Mouse (Mus musculus) forebrain, embryonic 12.5 days (tissue): Measurements from ENCODE around the gene Edn3. TPM values are rescaled to one million over a fixed set of nuclear protein-coding genes. Genes with fewer than 3 reads are reported as not detected.

Source experiments
- ATAC-seq: fragments of 200-750 bp; cut with Nextera tagmentation; 2 replicates; pipeline ENCODE4 v1.8.0; 2017; ENCODE audit warnings: moderate TSS enrichment; ENCODE audit not compliant: low FRiP score
- H3K27ac ChIP-seq: fragments of 300-500 bp; sonication (generic); 2 replicates; pipeline ENCODE4 v1.5.1; 2016; ENCODE audit warnings: mild to moderate bottlenecking
- H3K27me3 ChIP-seq: fragments of 300-500 bp; sonication (generic); 2 replicates; pipeline ENCODE4 v1.6.1; 2016; ENCODE audit warnings: mild to moderate bottlenecking
- H3K36me3 ChIP-seq: fragments of 300-500 bp; sonication (generic); replicated peaks from 2 replicates; pipeline ENCODE4 v1.6.1; 2016; ENCODE audit warnings: mild to moderate bottlenecking
- H3K4me1 ChIP-seq: fragments of 300-500 bp; sonication (generic); 2 replicates; pipeline ENCODE4 v1.6.1; 2016
- H3K4me2 ChIP-seq: fragments of 300-500 bp; sonication (generic); 2 replicates; pipeline ENCODE4 v1.6.1; 2016; ENCODE audit warnings: mild to moderate bottlenecking, moderate library complexity
- H3K4me3 ChIP-seq: fragments of 300-500 bp; sonication (generic); replicated peaks from 2 replicates; pipeline ENCODE4 v1.5.1; 2016; ENCODE audit warnings: mild to moderate bottlenecking
- H3K9ac ChIP-seq: fragments of 300-500 bp; sonication (generic); 2 replicates; pipeline ENCODE4 v1.6.1; 2016; ENCODE audit warnings: mild to moderate bottlenecking
- H3K9me3 ChIP-seq: fragments of 300-500 bp; sonication (generic); 2 replicates; pipeline ENCODE4 v1.6.1; 2016
- WGBS: fragments of 180-500 bp; shearing (Covaris S2); methylation state at CpG from one replicate; pipeline ENCODE4 v1.1.7; 2016; 5-methylcytosine and 5-hydroxymethylcytosine counted together
- polyA plus RNA-seq: library from polyadenylated mRNA; unstranded; fragments of >200 nt; fragmentation: Nextera tagmentation; extraction: Ambion mirVana; gene quantifications from 2 replicates; pipeline ENCODE4 v1.2.1, GENCODE M21; 2016

The Edn3 gene
- polyA plus RNA-seq, 1 experiment from 2014 or later, result 5.3 TPM

DNA sequence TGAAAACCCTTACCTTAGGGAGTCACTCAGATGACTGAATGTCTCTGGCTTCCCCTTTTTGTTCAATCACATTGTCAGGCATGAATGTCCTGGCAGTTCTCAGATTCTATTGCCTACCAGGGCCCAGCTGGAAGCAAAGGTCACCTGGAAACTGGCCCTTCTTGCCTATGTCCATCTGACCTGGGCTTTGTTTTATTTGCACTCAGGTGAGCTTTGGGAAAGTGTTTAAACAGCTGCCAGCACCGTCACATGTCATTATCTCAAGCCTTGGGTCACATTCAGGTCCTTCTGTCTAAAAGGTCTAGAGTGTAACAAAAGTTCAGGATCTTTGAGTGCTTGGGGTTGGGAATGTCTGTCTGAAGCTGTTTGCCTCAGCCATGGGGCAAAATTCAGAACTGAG is 43.2 kb downstream of the Edn3 start:
- Histone ChIP-seq H3K9ac (no peak overlapping the region), H3K9me3 (no peaks in the 10 kb centered on the region), H3K4me3 (no peak overlapping the region), H3K4me2 (no peak overlapping the region), H3K4me1 (no peaks in the 10 kb centered on the region), H3K27ac (no peak overlapping the region), H3K36me3 (no peaks in the 10 kb centered on the region), H3K27me3 (no peaks in the 10 kb centered on the region)
- WGBS, result 79% methylated on average over 1 of the region's 1 CpGs
- ATAC-seq, result no peak

DNA sequence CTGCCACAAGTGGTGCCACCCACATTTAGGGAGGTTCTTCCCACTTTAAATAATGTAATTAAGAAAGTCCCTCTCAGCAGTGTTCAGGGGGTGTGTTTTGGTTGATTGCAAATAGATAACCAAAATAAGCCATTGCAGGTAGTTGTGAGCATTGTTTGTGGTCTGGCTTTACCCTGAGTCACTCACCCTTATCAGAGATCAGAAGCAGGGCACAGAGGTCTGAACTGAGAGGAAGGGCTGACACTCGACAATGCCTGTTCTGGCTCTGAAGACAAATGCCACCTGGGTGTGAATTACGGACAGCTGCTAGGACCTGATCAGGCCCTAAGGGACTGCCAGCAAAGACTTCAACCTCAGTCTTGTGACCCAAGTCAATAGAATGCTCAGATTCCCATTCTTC is 47.5 kb downstream of the Edn3 start:
- Histone ChIP-seq H3K4me1 (no peaks in the 10 kb centered on the region), H3K4me2 (no peak overlapping the region), H3K9me3 (no peaks in the 10 kb centered on the region), H3K36me3 (no peaks in the 10 kb centered on the region), H3K4me3 (no peak overlapping the region), H3K27ac (no peak overlapping the region), H3K27me3 (no peaks in the 10 kb centered on the region), H3K9ac (no peak overlapping the region)
- no peak for ATAC-seq
- WGBS, result 86% methylated on average over 2 of the region's 2 CpGs

DNA sequence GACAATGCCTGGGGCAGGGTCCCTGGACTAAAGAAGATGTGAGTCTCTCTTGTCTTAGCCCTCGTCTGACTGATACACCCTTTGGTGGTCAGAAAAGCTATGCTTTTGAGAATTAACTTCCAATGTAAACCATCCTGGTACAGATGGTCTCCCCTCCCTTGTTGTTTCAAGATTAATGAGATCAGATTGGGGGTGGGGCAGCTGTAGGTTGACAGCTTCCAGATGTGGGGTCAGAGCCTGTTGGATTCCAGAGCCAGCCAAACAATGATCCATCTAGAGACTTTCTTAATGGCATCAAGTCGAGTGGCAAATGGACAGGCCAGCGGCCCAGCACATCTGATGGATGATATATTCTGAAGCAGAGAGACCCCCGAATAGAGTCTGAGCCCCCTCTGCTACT is 48.9 kb downstream of the Edn3 start:
- H3K4me3 ChIP-seq, result no peak overlapping the region
- 64% methylated on average over 4 of the region's 4 CpGs for WGBS
- H3K4me1 ChIP-seq, result no peaks in the 10 kb centered on the region
- H3K9me3 ChIP-seq, result no peaks in the 10 kb centered on the region
- no peak for ATAC-seq
- no peaks in the 10 kb centered on the region for H3K36me3 ChIP-seq
- no peak overlapping the region for H3K4me2 ChIP-seq
- H3K27ac ChIP-seq, result no peak overlapping the region
- no peaks in the 10 kb centered on the region for H3K27me3 ChIP-seq
- no peak overlapping the region for H3K9ac ChIP-seq

DNA sequence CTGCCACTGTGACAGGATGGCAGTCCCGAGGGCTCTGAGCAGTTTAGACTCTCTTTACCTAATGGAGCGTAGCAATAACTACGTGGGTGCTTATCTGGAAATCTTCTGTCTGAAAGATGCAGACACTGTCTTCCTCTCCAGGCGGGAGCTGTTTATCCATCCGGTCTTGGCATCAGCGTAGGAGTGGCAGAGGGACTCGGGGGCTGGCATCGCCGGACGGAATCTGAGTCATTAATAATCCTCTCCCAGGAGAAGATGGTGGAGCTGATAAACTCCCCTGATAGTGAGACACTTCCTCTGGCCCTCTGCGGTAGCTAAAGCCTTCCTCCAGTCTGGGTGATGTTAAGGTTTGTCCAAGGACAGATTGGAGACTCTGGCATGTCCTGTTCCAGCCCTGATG is 52.9 kb downstream of the Edn3 start:
- Histone ChIP-seq H3K4me1 (no peaks in the 10 kb centered on the region), H3K4me3 (no peak overlapping the region), H3K9me3 (no peaks in the 10 kb centered on the region), H3K4me2 (no peak overlapping the region), H3K36me3 (no peaks in the 10 kb centered on the region), H3K27me3 (no peaks in the 10 kb centered on the region), H3K9ac (no peak overlapping the region), H3K27ac (no peak overlapping the region)
- ATAC-seq, result no peak
- WGBS, result 87% methylated on average over 11 of the region's 11 CpGs

DNA sequence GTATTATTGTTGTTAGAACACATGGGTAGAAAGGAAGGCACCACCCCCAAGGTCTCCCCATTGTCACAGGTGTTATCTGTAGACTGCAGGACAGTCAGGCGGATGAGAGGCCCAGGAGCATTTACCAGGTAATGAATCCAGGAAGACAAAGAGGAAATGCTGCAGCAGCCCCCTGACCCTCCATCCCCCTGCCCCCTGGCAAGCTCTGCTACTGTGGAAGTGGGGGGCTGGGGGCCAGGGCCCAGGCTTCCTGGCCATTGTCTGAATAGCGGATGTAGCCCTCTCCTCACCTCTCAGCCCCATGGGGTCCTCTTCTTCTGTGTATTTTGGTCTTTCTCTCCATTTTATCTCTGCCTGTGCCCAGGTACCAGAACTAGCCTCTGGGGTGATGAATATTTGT is 55.7 kb downstream of the Edn3 start:
- Histone ChIP-seq H3K9me3 (no peaks in the 10 kb centered on the region), H3K9ac (no peak overlapping the region), H3K4me2 (no peak overlapping the region), H3K27me3 (no peaks in the 10 kb centered on the region), H3K36me3 (no peaks in the 10 kb centered on the region), H3K4me1 (no peaks in the 10 kb centered on the region), H3K27ac (no peak overlapping the region), H3K4me3 (no peak overlapping the region)
- no peak for ATAC-seq
- 89% methylated on average over 2 of the region's 2 CpGs for WGBS

DNA sequence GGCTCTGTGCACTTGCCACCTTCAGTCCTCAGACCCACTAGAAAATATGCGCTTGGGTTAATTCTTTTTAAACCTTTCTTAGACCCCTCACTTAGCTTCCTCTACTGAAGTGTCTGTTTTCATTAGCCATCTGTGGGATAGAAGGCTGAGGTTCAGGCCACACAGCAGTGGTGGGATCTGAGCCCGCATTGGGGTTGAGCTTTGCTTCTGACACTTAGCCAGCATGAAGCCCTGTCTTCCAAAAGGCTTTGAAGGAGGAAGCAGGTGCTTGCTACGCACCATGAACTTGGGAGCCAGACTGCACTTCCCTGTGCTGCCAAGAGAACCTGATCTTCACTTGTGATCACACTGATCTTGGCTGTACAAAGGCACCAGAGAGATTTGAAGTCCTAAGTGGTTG is 59.9 kb downstream of the Edn3 start:
- no peak overlapping the region for H3K4me2 ChIP-seq
- no peak overlapping the region for H3K27ac ChIP-seq
- H3K4me1 ChIP-seq, result no peaks in the 10 kb centered on the region
- H3K9ac ChIP-seq, result no peak overlapping the region
- no peaks in the 10 kb centered on the region for H3K36me3 ChIP-seq
- no peak for ATAC-seq
- no peaks in the 10 kb centered on the region for H3K9me3 ChIP-seq
- H3K27me3 ChIP-seq, result no peaks in the 10 kb centered on the region
- WGBS, result 87% methylated on average over 3 of the region's 3 CpGs
- H3K4me3 ChIP-seq, result no peak overlapping the region

DNA sequence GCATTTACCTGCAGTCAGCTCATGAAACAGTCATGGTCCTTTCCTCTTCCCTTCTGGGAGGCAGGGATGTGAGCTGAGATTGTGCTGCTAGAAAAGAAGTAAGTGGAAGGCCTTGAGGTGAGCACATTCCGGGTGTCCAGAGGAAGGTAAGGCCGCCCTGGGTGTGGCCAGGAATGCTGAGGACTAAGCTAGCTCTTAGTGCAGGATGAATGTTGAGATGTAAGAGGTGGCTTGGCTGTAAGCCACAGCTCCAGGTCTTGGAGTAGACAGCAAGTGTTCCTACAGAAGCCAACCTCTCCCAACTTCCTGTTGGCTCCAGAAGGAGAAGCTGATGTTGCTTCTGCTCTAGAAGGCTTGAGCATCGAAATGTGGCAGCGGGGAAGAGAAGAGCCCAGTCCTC is 67.4 kb downstream of the Edn3 start:
- Histone ChIP-seq H3K27me3 (no peaks in the 10 kb centered on the region), H3K9me3 (no peaks in the 10 kb centered on the region), H3K36me3 (no peaks in the 10 kb centered on the region), H3K4me3 (no peak overlapping the region), H3K9ac (no peak overlapping the region), H3K4me1 (no peaks in the 10 kb centered on the region), H3K27ac (no peak overlapping the region), H3K4me2 (no peak overlapping the region)
- 90% methylated on average over 4 of the region's 4 CpGs for WGBS
- ATAC-seq, result no peak

DNA sequence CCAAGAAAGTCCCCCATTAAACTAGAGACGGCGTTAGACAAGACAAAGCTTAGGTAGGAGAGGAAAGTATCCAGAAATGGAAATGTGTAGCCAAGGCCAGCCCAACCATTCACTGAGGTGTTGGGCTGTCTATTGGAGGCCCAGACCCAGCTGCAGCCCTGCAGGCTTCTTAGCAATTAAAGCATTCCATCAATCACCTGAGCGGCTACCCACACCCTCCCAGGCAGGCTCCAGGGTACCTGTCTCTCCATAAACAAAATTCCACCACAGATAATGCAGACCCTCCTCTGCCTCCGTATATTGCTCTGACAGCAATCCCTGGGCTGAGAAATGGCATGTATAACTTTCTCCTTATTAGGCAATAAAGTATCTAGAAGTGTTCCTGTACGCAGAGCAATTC is 73.2 kb downstream of the Edn3 start:
- H3K36me3 ChIP-seq, result no peaks in the 10 kb centered on the region
- no peak for ATAC-seq
- H3K4me3 ChIP-seq, result no peak overlapping the region
- no peak overlapping the region for H3K9ac ChIP-seq
- no peak overlapping the region for H3K27ac ChIP-seq
- H3K4me2 ChIP-seq, result no peak overlapping the region
- H3K27me3 ChIP-seq, result no peaks in the 10 kb centered on the region
- WGBS, result 91% methylated on average over 5 of the region's 5 CpGs
- H3K4me1 ChIP-seq, result no peaks in the 10 kb centered on the region
- H3K9me3 ChIP-seq, result no peaks in the 10 kb centered on the region

Other genes with a start within 250 kb of the Edn3 start
- gene Zfp831, start 117.1 kb upstream of the Edn3 start, polyA plus RNA-seq, result not detected in 2 replicates
- not detected in 2 replicates for gene Gm14444, start 249.6 kb downstream of the Edn3 start, polyA plus RNA-seq